Mouse (Mus musculus) bone marrow macrophage, adult 2 months (primary cell): ENCODE measurements around the gene Armc10.

Source experiments
- CTCF ChIP-seq: IDR thresholded peaks from 2 replicates; pipeline ENCODE4 v1.5.1; 2012; ENCODE audit warnings: low read depth, mild to moderate bottlenecking, low read length, moderate library complexity
- POLR2A ChIP-seq: IDR thresholded peaks from 2 replicates; pipeline ENCODE4 v1.6.1; 2012; ENCODE audit warnings: mild to moderate bottlenecking, low read depth, low read length, borderline replicate concordance

DNA sequence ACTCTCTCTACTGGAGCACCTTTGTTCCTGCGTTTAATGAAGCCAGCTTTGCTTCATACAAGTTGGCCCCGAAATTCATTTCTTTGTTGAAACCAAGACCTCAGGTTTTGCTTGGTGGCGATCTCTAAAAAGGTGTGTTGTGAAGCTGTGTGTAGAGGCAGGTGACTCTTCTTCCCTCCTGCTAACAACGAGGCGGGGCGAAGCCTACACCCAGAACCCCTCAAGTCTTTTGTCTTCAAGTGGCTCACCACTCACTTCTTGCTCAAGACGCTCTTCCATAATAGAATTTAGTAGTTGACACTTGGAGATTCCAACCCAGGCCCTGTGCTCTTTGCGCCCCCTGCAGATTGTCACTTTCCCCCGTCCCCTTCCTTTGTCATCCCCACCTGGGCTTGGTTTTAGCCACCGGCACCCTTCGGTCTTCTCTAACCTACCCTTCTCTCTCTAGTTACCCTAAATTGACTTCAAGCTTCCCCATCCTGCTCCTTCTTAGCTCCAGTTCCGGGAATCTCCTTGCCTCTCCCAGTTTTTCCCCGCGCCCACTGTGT lies 648 bp upstream of the Armc10 start:
- TF ChIP-seq CTCF (no peak; the same call in 1 of the 2 replicates), POLR2A (no peak)
